Mouse (Mus musculus) neutrophil, adult 5-6 weeks (primary cell): Measurements from ENCODE around the gene Ddx47. TPM values are rescaled to one million over a fixed set of nuclear protein-coding genes. Genes with fewer than 3 reads are reported as not detected.

ENCODE experiments used
- ATAC-seq: fragments of 151-379, 151-347 bp; 2 replicates; pipeline ENCODE4 v1.8.0; 2017; ENCODE audit warnings: mild to moderate bottlenecking, moderate TSS enrichment; ENCODE audit not compliant: insufficient number of reproducible peaks, poor library complexity, low FRiP score, severe bottlenecking; ENCODE audit errors: extremely low read depth
- total RNA-seq: library from RNA; stranded (forward); fragments of 200-1000 nt; gene quantifications from 2 replicates; pipeline ENCODE4 v1.2.3, GENCODE M21; 2017

Gene Ddx47
- total RNA-seq, 1 experiment from 2014 or later, result 90.2 TPM

DNA sequence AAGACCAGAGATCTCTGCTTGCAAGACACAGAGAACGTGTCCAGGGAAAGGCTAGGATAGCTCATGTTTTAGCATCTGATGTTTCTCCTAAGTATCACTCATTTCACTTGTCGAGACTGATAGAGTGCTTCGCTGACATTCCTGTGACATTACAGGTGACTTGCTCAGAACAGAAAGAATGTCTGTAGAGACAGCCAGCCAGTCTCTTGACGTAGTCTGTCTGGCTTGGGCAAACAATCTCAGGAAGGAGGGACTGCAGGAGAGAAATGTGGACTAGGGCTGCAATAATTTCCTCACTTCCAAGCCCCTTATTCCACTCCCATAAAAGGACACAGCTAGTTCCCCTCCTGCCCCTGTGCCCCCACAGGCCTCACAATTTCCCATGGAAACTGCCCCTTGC is 11.1 kb upstream of the Ddx47 start:
- no peak for ATAC-seq

DNA sequence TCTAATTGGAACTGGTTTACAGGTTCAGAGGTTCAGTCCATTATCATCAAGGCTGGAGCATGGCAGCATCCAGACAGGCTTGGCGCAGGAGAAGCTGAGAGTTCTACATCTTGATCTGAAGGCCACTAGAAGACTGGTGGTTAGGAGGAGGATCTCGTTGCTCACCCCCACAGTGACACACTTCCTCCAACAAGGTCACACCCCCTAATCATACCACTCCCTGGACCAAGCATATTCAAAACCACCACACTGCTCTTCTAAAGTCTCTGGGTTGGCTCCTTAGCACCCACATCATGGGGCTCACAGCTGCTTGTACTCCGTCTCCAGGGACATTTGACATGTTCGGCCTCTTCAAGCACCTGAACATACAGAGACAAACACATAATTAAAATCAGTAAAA is 9.4 kb upstream of the Ddx47 start:
- ATAC-seq, result no peak

DNA sequence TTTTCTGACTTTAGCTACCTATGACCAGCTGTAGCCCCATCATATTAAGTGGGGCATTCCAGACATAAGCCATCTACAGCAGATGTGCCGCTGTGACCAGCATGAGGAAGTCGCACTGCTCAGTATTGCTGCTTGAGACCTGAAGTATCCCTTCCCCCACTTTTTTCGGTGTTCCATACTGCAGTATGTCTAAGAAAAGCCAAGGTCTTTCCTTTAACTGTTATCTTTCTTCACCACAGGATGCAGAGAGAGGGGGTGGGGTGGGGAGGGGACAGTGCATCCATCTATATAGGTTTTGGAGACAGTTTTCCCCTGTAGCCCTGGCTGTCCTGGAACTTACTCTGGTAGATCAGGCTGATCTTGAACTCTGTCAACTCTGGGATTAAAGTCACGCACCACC is 5.0 kb upstream of the Ddx47 start:
- ATAC-seq, result no peak

DNA sequence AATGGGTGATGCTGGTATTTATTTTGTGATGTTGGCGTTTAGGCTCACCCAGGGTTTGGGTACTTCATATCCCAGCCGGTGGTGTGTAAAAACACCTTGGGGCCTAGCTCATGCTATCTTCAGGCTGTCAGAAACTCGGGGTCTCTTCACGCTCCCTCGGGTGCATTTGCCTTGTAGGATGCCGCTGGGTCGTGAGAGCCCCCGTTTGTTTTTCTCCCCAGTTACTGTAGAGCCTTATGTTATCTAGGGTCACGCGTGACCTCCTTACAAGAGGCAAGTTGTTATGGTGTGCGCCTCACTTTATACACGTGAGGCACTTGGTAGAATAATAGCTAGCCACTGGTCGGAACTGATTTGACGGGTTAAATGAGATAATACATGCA is 313 bp downstream of the Ddx47 start:
- no peak for ATAC-seq

DNA sequence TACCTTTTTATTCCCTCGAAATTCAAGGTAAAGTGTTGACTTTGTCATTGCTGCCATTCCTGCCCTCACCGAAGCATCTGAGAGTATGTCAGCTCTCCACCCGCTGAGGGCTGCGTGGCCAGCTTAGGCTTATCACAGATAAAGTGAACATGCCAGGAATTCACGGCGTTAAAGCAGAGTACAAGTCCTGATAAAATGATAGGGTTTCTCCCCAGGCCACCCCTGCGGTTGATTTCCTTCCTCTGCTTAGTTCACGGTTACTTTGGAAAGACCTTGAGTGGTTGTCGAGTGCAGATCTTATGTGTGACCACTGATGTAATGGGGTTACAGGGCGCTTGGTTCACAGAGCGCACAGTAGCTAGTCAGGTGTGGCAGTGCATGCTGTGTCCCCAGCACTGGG is 5.8 kb downstream of the Ddx47 start:
- ATAC-seq, result no peak

DNA sequence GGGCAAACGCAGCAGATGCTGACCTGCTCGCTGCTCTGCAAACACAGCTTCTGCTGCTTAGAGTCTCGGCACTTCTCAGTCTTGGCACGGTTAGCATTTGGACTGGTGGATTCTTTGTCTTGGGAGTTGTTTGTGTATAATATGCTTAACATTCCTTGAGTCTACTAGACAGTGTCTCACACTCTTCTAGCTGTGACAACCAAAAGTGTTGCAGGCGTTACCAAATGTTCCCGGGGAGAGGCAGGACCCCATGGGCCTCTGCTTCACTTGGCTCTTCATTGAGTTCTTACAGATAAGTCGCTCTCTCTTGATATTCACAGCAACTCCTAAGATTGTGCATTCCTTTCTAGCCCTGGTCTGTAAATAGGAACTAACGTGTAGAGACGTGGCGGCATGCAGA is 8.2 kb downstream of the Ddx47 start:
- ATAC-seq, result no peak

DNA sequence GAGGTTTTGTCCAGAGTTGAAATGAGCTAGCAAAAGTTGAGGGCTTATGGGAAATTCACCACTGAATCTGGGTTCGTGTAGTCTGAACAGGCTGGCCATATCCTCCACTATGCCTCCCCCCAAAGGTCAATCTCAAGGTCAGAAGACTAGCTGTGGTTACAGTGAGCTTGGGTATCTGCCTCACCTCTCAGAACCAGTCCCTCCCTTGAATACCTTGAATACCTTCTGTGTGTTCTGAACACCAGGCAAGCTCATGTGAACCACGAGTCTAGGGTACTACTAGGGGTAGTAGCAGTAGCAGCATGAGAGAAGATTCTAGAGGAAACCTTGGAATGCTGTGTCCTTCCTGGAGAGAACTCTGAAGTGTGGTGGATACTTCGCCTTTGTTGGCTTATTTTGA is 10.2 kb downstream of the Ddx47 start:
- no peak for ATAC-seq

DNA sequence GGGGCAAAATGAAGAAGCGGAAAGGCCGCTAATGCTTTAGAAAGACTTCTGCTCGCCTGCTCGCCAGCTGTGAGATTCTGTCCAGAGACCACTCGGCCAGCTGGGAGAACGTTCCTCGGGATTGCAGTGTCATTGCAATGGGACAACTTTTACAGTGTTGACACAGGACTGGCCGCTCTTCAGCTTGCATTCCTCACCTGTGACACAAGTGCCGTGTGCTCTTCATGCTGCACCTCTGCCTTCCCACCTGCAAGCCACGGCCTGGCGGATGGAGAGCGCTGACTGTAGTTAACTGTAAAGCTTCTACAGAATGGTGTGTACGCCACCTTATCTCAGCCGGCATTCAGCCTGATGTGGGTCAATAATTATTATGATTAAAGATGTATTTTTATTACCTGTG is 12.0 kb downstream of the Ddx47 start:
- no peak for ATAC-seq

DNA sequence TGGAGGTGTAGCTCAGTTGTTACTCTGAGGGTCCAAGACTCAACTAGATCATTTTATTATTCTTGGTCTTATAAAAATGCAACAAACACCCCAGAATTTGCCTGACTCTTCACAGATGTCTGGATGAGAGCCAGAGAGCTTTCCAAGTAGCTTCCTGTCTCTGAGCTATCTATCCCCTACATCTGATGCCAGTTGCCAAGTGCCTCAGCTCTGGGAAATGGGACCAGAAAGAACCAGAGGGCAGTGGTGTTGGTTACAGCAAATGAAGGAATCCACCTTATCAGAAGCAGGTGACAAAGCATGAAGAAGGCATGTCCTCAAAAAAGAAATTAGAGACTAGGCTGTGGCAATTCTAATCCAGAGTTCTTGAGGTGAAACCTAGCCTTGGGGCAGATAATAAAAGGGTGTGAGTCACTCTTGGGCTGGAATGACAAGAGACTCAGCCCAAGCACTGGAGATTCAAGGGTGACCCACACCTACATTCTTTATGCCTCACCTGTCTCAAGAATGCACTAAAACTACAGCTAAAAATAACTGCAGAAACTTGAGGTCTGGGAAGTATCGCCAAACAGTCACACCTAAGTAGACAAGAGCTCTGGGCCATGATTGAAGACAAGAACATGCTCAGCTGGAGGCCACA is 13.5 kb downstream of the Ddx47 start:
- ATAC-seq, result no peak

DNA sequence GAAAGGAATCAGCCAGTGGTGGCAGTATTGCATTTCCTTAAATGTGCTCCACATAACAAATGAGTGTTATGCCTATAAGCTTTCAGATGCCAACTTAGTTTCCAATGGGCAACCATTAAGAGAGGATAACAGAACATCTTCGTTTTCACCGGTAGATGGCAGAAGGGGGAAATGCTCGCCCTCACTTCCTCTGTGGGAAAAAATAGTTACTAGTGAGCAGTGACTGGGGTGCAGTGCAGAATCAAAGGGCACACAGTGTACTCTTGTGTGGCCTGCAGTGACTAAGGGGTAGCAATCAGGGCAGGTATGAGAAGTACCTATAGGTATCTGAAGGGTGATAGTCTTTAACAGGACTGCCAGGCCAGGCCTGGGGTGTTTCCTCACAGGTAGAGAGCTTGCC is 14.8 kb downstream of the Ddx47 start:
- peak; percentile 57; the same call in 1 of the 2 replicates for ATAC-seq

DNA sequence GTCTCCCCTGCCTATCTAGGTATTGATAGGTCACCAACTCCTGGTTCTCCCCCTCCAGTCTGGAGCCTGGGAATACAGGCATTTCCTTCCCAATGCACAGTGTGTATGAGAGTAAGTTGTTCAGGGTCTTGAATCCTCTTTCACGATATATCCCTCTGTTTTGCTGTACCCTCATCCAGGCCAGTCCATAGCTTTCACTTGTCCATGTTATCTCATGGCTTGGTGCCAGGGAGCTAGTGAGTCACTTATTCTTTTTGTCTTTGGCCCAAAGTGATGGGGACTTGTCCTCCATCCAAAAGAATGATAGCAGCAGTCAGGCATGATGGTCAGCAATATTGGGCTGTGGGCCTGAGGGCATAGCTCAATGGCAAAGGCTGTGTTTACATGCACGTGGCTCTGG is 15.3 kb downstream of the Ddx47 start:
- ATAC-seq, result no peak

DNA sequence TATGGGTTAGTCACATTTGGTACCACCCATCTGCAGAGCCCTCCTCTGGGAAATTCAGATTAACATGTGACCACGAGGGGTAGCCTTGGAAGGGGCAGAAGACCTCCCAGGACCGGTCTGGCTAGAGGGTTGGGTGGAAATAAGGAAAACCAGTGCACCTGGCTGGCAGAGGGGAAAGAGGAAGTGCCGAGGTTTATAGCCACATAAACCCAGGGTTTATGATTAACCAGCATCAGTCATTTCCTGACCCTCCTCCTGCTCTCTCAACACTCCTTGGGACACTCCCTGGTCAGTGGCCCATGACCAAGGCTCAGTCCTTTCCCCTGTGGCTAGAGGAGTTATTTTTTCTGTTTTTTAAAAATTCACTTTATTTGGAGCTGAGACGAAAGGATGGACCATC is 17.8 kb downstream of the Ddx47 start:
- ATAC-seq, result no peak

DNA sequence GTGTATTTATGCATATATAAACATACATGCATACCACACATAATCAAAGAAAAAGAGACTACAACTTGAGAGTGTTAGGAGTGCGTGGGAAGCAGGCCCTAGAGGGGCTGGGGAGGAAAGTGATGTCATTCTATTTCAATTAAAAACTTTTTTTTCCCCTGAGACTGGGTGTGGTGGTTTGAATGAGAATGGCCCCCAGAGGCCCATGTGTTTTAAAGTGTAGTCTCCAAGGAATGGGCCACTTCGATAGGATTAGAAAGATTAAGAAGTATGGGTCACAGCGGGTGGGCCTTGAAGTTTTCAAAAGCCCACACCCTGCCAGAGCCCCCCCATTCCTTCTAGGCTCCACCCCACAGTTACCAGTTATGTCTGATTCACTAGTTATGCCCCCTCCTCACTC is 27.3 kb downstream of the Ddx47 start:
- ATAC-seq, result no peak

DNA sequence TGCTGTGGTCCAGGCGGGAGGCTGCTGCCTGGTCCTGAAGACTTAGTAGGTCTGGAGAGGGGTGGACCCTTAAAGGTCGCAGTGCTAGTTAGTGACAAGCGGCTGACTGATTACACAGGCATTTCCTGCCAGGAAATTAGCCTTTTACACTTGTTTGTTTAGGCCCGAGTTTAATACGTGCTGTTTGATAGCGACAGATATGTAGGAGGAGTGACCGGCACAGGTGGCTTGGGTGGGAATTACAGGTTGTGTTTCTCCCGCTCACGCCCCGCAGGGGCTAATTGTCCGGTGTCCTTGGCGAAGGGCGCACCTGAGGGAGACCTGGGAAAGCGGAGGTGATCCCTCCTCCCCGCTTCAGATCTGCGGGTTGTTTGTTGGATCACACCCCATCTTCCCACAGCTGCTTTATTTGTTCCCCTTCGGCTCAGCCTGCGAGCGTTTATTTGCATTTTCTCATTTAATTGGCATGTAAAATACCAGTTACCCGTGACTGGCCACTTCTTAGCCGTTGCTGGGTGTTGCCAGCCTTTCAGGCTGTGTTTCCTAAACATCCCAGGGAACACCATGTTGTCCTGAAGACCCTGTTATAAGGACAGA is 29.0 kb downstream of the Ddx47 start:
- no peak for ATAC-seq

DNA sequence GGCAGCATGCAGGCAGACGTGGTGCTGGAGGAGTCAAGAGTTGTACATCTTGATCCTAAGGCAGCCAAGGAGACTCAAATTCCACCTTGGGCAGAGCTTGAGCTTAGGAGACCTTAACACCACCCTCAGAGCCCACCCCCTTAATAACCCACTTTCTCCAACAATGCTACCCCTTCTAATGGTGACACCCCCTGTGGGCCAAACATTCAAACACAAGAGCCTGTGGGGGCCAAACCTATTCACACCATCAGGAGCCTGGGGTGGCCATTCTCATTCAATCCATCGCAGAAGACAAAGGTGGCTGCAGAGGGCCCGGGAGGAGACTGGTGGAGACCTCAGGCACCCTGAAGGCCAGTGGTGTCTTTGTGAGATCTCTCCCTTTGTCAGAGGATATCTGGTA is 30.5 kb downstream of the Ddx47 start:
- no peak for ATAC-seq

DNA sequence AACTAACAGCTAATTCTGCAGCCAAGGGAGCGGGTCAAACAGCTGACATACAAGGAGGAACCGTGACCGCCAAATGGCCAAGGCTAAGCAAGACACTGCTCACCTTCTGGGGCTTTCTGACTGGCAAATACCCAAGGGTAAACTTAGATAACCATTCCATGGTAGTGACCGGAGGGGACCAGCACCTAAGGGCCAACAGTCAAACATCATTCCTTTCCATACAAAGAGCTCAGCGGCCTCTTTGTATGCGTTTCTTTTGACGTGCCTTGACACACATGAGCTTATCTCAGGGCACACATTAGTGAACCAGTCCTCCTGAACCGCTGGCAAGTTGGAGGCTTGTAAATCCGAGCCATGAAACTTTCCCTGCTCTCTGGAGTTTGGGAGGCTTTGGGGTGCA is 35.9 kb downstream of the Ddx47 start:
- no peak for ATAC-seq

DNA sequence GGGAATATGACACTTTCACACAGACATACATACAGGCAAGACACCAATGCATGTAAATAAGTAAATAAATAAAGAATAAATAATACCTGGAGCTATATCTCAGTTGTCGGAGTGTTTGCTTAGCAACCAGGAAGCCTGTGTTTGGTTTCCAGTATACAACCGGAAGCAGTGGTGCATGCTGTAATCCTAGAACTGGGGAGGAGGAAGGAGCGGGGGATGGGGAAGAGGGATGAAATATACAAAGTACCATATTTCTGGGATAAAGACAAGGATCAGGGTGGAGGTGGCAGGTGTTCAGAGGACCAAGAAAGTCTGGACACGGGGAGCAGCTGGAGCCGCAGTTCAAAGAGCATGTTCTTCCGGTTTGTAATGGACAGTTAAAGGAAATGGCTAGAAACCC is 37.1 kb downstream of the Ddx47 start:
- no peak for ATAC-seq

DNA sequence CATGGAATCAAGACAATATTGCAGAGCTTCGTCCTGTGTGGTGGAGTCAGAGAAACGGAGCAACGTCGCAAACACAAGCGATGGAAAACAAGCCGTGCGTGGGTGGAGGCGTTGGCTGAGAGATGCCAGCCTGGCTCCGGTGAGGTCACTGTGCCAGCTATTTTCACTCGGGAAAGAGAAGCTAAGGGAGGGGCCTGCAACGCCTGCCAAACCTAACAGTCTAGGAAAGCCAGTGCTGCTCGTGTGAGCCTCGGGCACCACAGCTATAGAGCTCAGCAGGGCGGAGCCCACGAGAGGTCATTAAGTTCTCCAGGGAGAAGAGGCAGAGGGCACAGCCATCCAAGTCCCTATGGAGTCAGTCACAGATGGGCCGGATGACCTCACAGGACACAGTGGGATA is 37.5 kb downstream of the Ddx47 start:
- no peak for ATAC-seq

DNA sequence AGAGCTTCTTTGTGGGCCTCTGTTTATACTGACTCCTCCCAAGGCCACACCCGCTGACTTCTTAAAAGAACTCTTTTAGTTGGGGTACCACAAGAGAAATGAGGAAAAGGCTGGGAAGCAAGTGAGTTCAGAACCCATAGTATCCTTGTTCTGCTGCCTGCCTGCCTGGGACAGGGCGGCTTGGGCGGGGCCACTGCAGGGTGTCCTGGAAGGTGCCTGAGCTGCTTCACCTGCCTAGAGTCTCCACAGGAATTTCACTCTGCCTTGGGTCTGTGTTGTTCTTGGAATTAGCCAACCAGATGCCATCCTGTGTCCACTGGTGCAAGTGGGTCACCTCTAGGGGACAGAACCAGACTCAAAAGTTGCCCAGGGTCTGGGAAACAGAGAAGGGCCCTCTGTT is 42.4 kb downstream of the Ddx47 start:
- no peak for ATAC-seq

DNA sequence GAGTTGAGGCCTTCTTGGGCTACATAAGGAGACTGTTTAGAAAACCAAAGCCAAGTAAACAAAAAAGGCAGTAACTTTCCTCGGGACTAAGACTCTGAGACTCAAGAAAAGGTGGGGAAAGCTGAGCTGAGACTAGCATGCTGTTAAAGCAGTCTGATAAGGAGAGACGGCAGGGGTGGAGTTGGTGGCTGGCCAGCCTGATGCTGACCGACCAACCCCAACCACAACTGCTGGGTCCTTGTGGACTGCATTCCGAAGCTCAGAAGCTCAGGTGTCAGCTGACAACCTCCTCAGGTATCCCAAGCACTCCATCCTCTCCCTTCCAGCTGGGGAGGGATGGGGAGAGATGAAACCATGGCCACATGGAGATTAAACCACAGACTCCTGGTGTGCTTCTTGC is 44.5 kb downstream of the Ddx47 start:
- no peak for ATAC-seq

DNA sequence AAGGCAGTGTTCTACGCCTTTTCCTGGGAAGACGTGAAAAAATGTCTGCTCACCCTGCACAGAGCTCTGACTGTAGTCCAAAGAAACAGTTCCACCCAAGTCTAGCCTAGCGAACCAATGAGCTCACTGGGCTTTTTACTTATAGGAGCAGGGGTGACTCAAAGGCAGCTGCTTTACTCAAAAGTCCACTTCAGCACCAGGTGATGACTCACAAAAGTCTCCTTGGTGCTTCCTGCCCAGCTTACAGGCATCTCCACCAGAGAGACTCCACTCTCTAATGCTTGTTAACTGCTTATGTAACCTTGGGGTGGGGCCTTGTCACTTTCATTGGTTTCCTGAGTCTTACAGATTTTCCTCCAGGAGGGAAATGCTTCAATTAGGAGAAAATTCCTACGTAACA is 49.3 kb downstream of the Ddx47 start:
- ATAC-seq, result no peak
